Mouse (Mus musculus): ENCODE results near the gene Mrps36.

- TF ChIP-seq CTCF (IDR thresholded peaks at IDR 0.05; ENCODE audit: borderline replicate concordance, control insufficient read depth, extremely low read depth, insufficient read depth, low read length, poor library complexity) (no peak), POLR2A (IDR thresholded peaks at IDR 0.05; ENCODE audit: control insufficient read depth, extremely low read depth, insufficient read depth, low read length, poor library complexity) (no peak)
Observed at GRCm38 (mm10) chr13:100753011-100753410, 8.6 kb upstream of the Mrps36 start.
